Mouse (Mus musculus) adrenal gland, postnatal 0 days (tissue): Measurements from ENCODE around the gene Selenon. TPM values are rescaled to one million over a fixed set of nuclear protein-coding genes. Genes with fewer than 3 reads are reported as not detected.

Experiments used
- microRNA-seq: library from miRNA; unstranded; fragments of <30 nt; microRNA quantifications from one replicate; pipeline ENCODE4, GENCODE M21; 2016; ENCODE audit warnings: borderline replicate concordance; ENCODE audit not compliant: insufficient number of aligned reads
- polyA plus RNA-seq: library from polyadenylated mRNA; unstranded; fragments of >200 nt; fragmentation: Nextera tagmentation; extraction: Ambion mirVana; gene quantifications from 2 replicates; pipeline ENCODE4 v1.2.1, GENCODE M21; 2015

The Selenon gene
- polyA plus RNA-seq = 30.6 and 31.8 TPM in 2 replicates

GRCm38 (mm10) chr4:134551494-134552316, at the start of gene Selenon:
TSS of gene Selenon (minus strand) at chr4:134552166.

GRCm38 (mm10) chr4:134534932-134535786, 16.8 kb downstream of the Selenon start, which contains the start of gene Mtfr1l:
TSS of gene Mtfr1l (minus strand) at chr4:134535387.

GRCm38 (mm10) chr4:134510845-134511411, 41.0 kb downstream of the Selenon start, which contains the start of gene Aunip:
TSS of gene Aunip (plus strand) at chr4:134510999.

GRCm38 (mm10) chr4:134496595-134497210, 55.3 kb downstream of the Selenon start, which contains the start of gene Paqr7:
TSS of gene Paqr7 (plus strand) at chr4:134496697.

Small RNAs within 50 kb of the gene (microRNA-seq; reads per million reads assigned to microRNA genes)
- not detected for gene Mir6403

Other genes starting within 250 kb of the Selenon start
- gene Trim63, start 237.0 kb downstream of the Selenon start, polyA plus RNA-seq = 0.41 and 0.68 TPM in 2 replicates
- 5.0 and 7.6 TPM in 2 replicates for gene Slc30a2, start 209.0 kb downstream of the Selenon start, polyA plus RNA-seq
- gene Extl1, start 168.3 kb downstream of the Selenon start, polyA plus RNA-seq = 1.0 and 1.9 TPM in 2 replicates
- 6.1 and 6.2 TPM in 2 replicates for gene Pafah2, start 155.8 kb downstream of the Selenon start, polyA plus RNA-seq
- 570 and 1,127 TPM in 2 replicates for gene Stmn1, start 83.8 kb downstream of the Selenon start, polyA plus RNA-seq
- gene Paqr7, start 55.5 kb downstream of the Selenon start, polyA plus RNA-seq = 27.8 and 50.7 TPM in 2 replicates
- 1.9 and 4.8 TPM in 2 replicates for gene Aunip, start 41.2 kb downstream of the Selenon start, polyA plus RNA-seq
- 107 and 163 TPM in 2 replicates for gene Mtfr1l, start 16.8 kb downstream of the Selenon start, polyA plus RNA-seq
- gene Man1c1, start 152.1 kb upstream of the Selenon start, polyA plus RNA-seq = 9.6 and 9.7 TPM in 2 replicates
- gene Ldlrap1, start 215.9 kb upstream of the Selenon start, polyA plus RNA-seq = 13.8 and 28.3 TPM in 2 replicates